Mouse (Mus musculus) CH12.LX (cell line): Measurements from ENCODE around the gene Slc25a17. TPM values are rescaled to one million over a fixed set of nuclear protein-coding genes. Genes with fewer than 3 reads are reported as not detected.

ENCODE experiments used
- DNase-seq: peaks from one replicate; pipeline ENCODE4 v3.0.0-alpha.2; 2013; ENCODE audit errors: extremely low read depth
- H3K27ac ChIP-seq: 2 replicates; pipeline ENCODE4 v1.5.1; 2012; ENCODE audit warnings: low read depth, mild to moderate bottlenecking, control low read depth, moderate library complexity; ENCODE audit not compliant: insufficient read depth
- H3K27me3 ChIP-seq: replicated peaks from 2 replicates; pipeline ENCODE3; 2012; ENCODE audit warnings: inconsistent platforms
- H3K36me3 ChIP-seq, 2 experiments: replicated peaks in 1 of 2; 2 replicates each; pipeline versions ENCODE3 to v1.6.1; 2012; ENCODE audit warnings: inconsistent platforms in 1 of 2, low read length in 1 of 2, mild to moderate bottlenecking in 1 of 2, mixed read lengths in 1 of 2, moderate library complexity in 1 of 2; ENCODE audit not compliant: control insufficient read depth in 1 of 2, insufficient read depth in 1 of 2
- H3K4me1 ChIP-seq, 2 experiments: 2 replicates each; pipeline ENCODE4 v1.6.1; 2012; ENCODE audit warnings: inconsistent platforms in 1 of 2, moderate library complexity in 1 of 2; ENCODE audit not compliant: insufficient read depth in 2 of 2, control insufficient read depth in 1 of 2
- H3K4me2 ChIP-seq: 2 replicates; pipeline ENCODE4 v1.6.1; 2012; ENCODE audit warnings: low read depth, mild to moderate bottlenecking, control low read depth; ENCODE audit not compliant: poor library complexity, insufficient read depth, severe bottlenecking
- H3K4me3 ChIP-seq, 3 experiments: fragments of 150-350 bp in 1 of 3; sonication (generic) in 1 of 3; replicated peaks in 1 of 3; 2 replicates each; pipeline versions ENCODE3 to v1.5.1; 2011 to 2012; ENCODE audit warnings: low read depth in 2 of 3, low read length in 2 of 3, mild to moderate bottlenecking in 2 of 3, moderate library complexity in 2 of 3, control low read depth in 1 of 3, improper control_type of control experiment in 1 of 3, inconsistent platforms in 1 of 3, mixed read lengths in 1 of 3; ENCODE audit not compliant: poor library complexity in 1 of 3
- H3K79me2 ChIP-seq: replicated peaks from 2 replicates; pipeline ENCODE4 v1.6.1; 2012; ENCODE audit warnings: mild to moderate bottlenecking, moderate library complexity; ENCODE audit not compliant: control insufficient read depth, poor library complexity, insufficient read depth, severe bottlenecking; ENCODE audit errors: extremely low read depth
- H3K9ac ChIP-seq: 2 replicates; pipeline ENCODE4 v1.6.1; 2012; ENCODE audit warnings: low read depth, mild to moderate bottlenecking, control low read depth, moderate library complexity; ENCODE audit not compliant: insufficient read depth
- H3K9me3 ChIP-seq: replicated peaks from 2 replicates; pipeline ENCODE3; 2012; ENCODE audit warnings: low read length, inconsistent platforms, mixed read lengths
- CHD1 ChIP-seq: IDR thresholded peaks from 2 replicates; pipeline ENCODE4 v1.6.1; 2012; ENCODE audit warnings: low read depth, low read length, improper control_type of control experiment, inconsistent platforms
- CHD2 ChIP-seq: IDR thresholded peaks from 2 replicates; pipeline ENCODE4 v1.6.1; 2011; ENCODE audit warnings: low read length, improper control_type of control experiment
- CTCF ChIP-seq, 2 experiments: IDR thresholded peaks in 1 of 2; conservative IDR thresholded peaks in 1 of 2; 2 replicates each; pipeline ENCODE4 v1.5.1; 2011 to 2012; ENCODE audit warnings: low read depth in 2 of 2, low read length in 2 of 2, improper control_type of control experiment in 1 of 2, inconsistent platforms in 1 of 2, mild to moderate bottlenecking in 1 of 2, moderate library complexity in 1 of 2
- ELF1 ChIP-seq: IDR thresholded peaks from 2 replicates; pipeline ENCODE4 v1.6.1; 2014; ENCODE audit warnings: low read depth, mild to moderate bottlenecking, inconsistent platforms, low read length, improper control_type of control experiment
- EP300 ChIP-seq: IDR thresholded peaks from 2 replicates; pipeline ENCODE4 v1.6.1; 2011; ENCODE audit warnings: low read length, improper control_type of control experiment
- ETS1 ChIP-seq: conservative IDR thresholded peaks from 2 replicates; pipeline ENCODE4 v1.6.1; 2012; ENCODE audit warnings: low read depth, mild to moderate bottlenecking, inconsistent platforms, low read length, improper control_type of control experiment, moderate library complexity
- GABPA ChIP-seq: IDR thresholded peaks from 2 replicates; pipeline ENCODE4 v1.6.1; 2012; ENCODE audit warnings: low read depth, low read length, improper control_type of control experiment, inconsistent platforms; ENCODE audit not compliant: insufficient replicate concordance
- HCFC1 ChIP-seq: IDR thresholded peaks from 2 replicates; pipeline ENCODE4 v1.6.1; 2012; ENCODE audit warnings: low read depth, mild to moderate bottlenecking, inconsistent platforms, low read length, improper control_type of control experiment
- IRF4 ChIP-seq: IDR thresholded peaks from 2 replicates; pipeline ENCODE4 v1.6.1; 2014; ENCODE audit warnings: low read depth, mild to moderate bottlenecking, inconsistent platforms, low read length, improper control_type of control experiment
- MAX ChIP-seq: IDR thresholded peaks from 2 replicates; pipeline ENCODE4 v1.6.1; 2011; ENCODE audit warnings: low read length, improper control_type of control experiment
- MEF2A ChIP-seq: IDR thresholded peaks from 2 replicates; pipeline ENCODE4 v1.6.1; 2014; ENCODE audit warnings: low read depth, mild to moderate bottlenecking, inconsistent platforms, low read length, improper control_type of control experiment, borderline replicate concordance
- PAX5 ChIP-seq: IDR thresholded peaks from 2 replicates; pipeline ENCODE4 v1.6.1; 2012; ENCODE audit warnings: low read length, inconsistent platforms, mixed read lengths
- POLR2A ChIP-seq: IDR thresholded peaks from 2 replicates; pipeline ENCODE4 v1.6.1; 2011; ENCODE audit warnings: low read depth, mild to moderate bottlenecking, improper control_type of control experiment, low read length
- POLR2AphosphoS2 ChIP-seq: IDR thresholded peaks from 2 replicates; pipeline ENCODE4 v1.6.1; 2011; ENCODE audit warnings: low read depth, low read length, improper control_type of control experiment
- RAD21 ChIP-seq: IDR thresholded peaks from 2 replicates; pipeline ENCODE4 v1.6.1; 2011; ENCODE audit warnings: low read depth, mild to moderate bottlenecking, low read length, improper control_type of control experiment, moderate library complexity
- RCOR1 ChIP-seq: conservative IDR thresholded peaks from 2 replicates; pipeline ENCODE4 v1.6.1; 2012; ENCODE audit warnings: low read depth, mild to moderate bottlenecking, inconsistent platforms, low read length, improper control_type of control experiment
- SIN3A ChIP-seq: IDR thresholded peaks from 2 replicates; pipeline ENCODE4 v1.6.1; 2012; ENCODE audit warnings: low read length, improper control_type of control experiment, inconsistent platforms
- SMC3 ChIP-seq: IDR thresholded peaks from 2 replicates; pipeline ENCODE4 v1.6.1; 2011; ENCODE audit warnings: low read depth, low read length, improper control_type of control experiment
- TCF12 ChIP-seq: IDR thresholded peaks from 2 replicates; pipeline ENCODE4 v1.6.1; 2014; ENCODE audit warnings: low read depth, mild to moderate bottlenecking, inconsistent platforms, low read length, improper control_type of control experiment
- UBTF ChIP-seq: IDR thresholded peaks from 2 replicates; pipeline ENCODE4 v1.6.1; 2012; ENCODE audit warnings: low read depth, mild to moderate bottlenecking, inconsistent platforms, low read length, improper control_type of control experiment, moderate library complexity
- dilution Hi-C: fragments of 300-500 bp; cut with MboI; formaldehyde crosslinking; loops from 2 replicates; pipeline ENCODE4 v1.14.3; 2020; ENCODE audit warnings: low sequenced_read_pairs; ENCODE audit not compliant: extremely low pct_unique_long_range_greater_than_20kb, extremely low pct_ligation_motif_present
- in situ Hi-C: fragments of 300-500 bp; cut with MboI; formaldehyde crosslinking; loops from 3 replicates; pipeline ENCODE4 v1.14.3; 2019; ENCODE audit warnings: low sequenced_read_pairs, low pct_ligation_motif_present, low pct_unique_long_range_greater_than_20kb, mixed read lengths
- polyA plus RNA-seq: library from polyadenylated mRNA; unstranded; fragments of >175 nt; gene quantifications from 2 replicates; pipeline ENCODE4 v1.2.1, GENCODE M21; 2012; ENCODE audit warnings: low read depth; ENCODE audit not compliant: insufficient read length
- total RNA-seq, 2 experiments: library from RNA; depleted of rRNA; stranded (reverse); fragments of 300-350 nt in 1 of 2; fragments of >200 nt in 1 of 2; gene quantifications; 2 replicates each; pipeline ENCODE4 v1.2.3; 2012 to 2014

The Slc25a17 gene
- total and polyA plus RNA-seq, 3 experiments = 48.0 to 99.4 (median 76.9) TPM

DNA sequence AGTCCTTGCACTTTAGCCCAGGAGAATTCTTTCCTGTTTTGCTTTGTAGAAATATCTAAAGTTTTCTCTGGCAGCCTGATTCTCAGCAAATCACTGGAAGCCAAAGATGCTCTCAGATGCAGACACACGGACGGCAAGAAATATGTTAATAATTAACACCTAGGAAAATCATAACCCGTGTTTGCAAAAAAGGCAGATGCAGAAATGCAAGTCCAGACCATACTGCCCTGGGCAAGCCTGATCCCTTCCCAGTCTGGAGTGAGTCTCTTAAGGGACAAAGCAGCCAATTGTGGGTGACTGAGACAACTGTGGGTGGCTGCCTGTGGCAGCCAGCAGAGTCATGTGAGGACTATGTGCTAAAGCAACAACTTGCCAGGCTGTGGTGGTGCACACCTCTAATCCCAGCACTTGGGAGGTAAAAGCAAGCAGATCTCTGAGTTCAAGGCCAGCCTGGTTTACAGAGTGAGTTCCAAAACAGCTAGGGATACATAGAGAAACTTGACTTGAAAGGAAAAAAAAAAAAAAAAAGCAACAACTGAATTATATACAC, 60.0 kb downstream of the Slc25a17 start:
- Histone ChIP-seq H3K36me3 (no peaks in the 10 kb centered on the region), H3K27me3 (peaks cover 2% of the 10 kb centered on the region), H3K79me2 (no peaks in the 10 kb centered on the region), H3K4me2 (peak overlapping the region; percentile 31; the same call in 1 of the 2 replicates), H3K9me3 (peaks cover 7% of the 10 kb centered on the region), H3K9ac (no peak overlapping the region), H3K4me3 (no peak overlapping the region), H3K27ac (no peak overlapping the region), H3K4me1 (peaks cover 7 to 22% of the 10 kb centered on the region in 2 experiments)
- DNase-seq = no peak
- in situ Hi-C loops = loop anchor here (25.0 kb wide), 1 partner anchor 238 kb away; no protein-coding TSS in a partner anchor
- TF ChIP-seq EP300 (no peak), MAX (no peak), IRF4 (no peak), GABPA (no peak), RCOR1 (no peak), CHD1 (no peak), ETS1 (no peak), ELF1 (no peak), TCF12 (no peak), SIN3A (no peak), POLR2A (no peak), PAX5 (no peak), POLR2AphosphoS2 (no peak)
- dilution Hi-C loops = no loop called here

DNA sequence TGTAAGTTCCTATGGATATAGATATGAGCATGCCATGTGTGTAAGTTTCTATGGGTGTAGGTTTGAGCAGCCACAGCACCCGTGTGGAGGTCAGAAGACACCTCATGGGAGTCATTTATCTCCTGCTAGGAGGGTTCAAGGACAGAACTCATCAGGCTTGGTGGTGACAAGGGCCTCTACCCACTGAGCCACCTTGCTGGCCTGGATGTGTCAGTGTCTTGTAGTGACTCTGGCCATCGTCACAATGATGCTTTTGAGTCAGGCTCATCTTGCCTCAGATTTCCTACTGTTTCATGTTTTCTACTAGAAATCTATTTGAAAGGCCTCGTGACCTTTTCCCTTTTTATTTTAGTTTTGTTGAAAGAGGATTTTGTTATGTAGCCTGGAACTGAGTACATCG, 61.1 kb downstream of the Slc25a17 start:
- Histone ChIP-seq H3K27ac (no peak overlapping the region), H3K79me2 (no peaks in the 10 kb centered on the region), H3K4me2 (no peak overlapping the region), H3K9me3 (peaks cover 7% of the 10 kb centered on the region), H3K27me3 (peaks cover 2% of the 10 kb centered on the region), H3K4me3 (no peak overlapping the region), H3K9ac (no peak overlapping the region), H3K36me3 (no peaks in the 10 kb centered on the region), H3K4me1 (peaks cover 7 to 22% of the 10 kb centered on the region in 2 experiments)
- DNase-seq = no peak
- dilution Hi-C loops = no loop called here
- in situ Hi-C loops = no loop called here
- TF ChIP-seq SMC3 (no peak), ETS1 (no peak), ELF1 (no peak), UBTF (no peak), RAD21 (no peak), CHD2 (no peak), HCFC1 (no peak), TCF12 (no peak), MEF2A (no peak), CTCF (conservative IDR thresholded peaks at IDR 0.05 in 1 of 2, IDR thresholded peaks at IDR 0.05 in 1 of 2; ENCODE audit: low read depth in 2 of 2, low read length in 2 of 2) (no peak)
